Mouse (Mus musculus) liver, adult 2 months (tissue): ENCODE results near the gene Pip5k1b.

Source experiments
- CTCF ChIP-seq: fragments of 200-500 bp; IDR thresholded peaks from 2 replicates; pipeline ENCODE4 v1.5.1; 2011; ENCODE audit warnings: low read depth, low read length, control low read depth
- POLR2A ChIP-seq: fragments of 200-500 bp; IDR thresholded peaks from 2 replicates; pipeline ENCODE4 v1.6.1; 2011; ENCODE audit warnings: low read length, control low read depth; ENCODE audit not compliant: insufficient read depth; ENCODE audit errors: extremely low read depth

- no peak for TF ChIP-seq CTCF
- TF ChIP-seq POLR2A: no peak
Observed at GRCm38 (mm10) chr19:24555904-24556584, 372 bp upstream of the Pip5k1b start.
